Mouse (Mus musculus) megakaryocyte, adult 5-6 weeks (primary cell): ENCODE measurements around the gene Npr2. TPM values are rescaled to one million over a fixed set of nuclear protein-coding genes. Genes with fewer than 3 reads are reported as not detected.
"Not testable (repeated sequence)": the region's sequence is repeated elsewhere in the genome, so short reads cannot be mapped to it uniquely, and the experiment has no call there.

Experiments used
- ATAC-seq: 2 replicates; pipeline ENCODE4 v1.8.0; 2016; ENCODE audit warnings: mild to moderate bottlenecking, inconsistent platforms; ENCODE audit not compliant: poor library complexity, severe bottlenecking
- total RNA-seq, 2 experiments: library from RNA; stranded (forward) in 1 of 2; stranded (reverse) in 1 of 2; fragments of 153-499, 151-499 nt in 1 of 2; fragments of 221-1000, 200-1000 nt in 1 of 2; gene quantifications; 2 replicates each; pipeline versions ENCODE4 v1.2.3 to v1.2.4; 2015 to 2017

Npr2 gene
- total RNA-seq (2015) = 0.29 and 1.7 TPM in 2 replicates
- 0.33 and 1.3 TPM in 2 replicates for total RNA-seq (2017)

- peak; percentile 13; the same call in 1 of the 2 replicates for ATAC-seq
Observed at GRCm38 (mm10) chr4:43631046-43631955, at the start of gene Npr2. Gene Npr2 (plus strand): TSS chr4:43631935.

- no peak for ATAC-seq
Observed at GRCm38 (mm10) chr4:43582241-43582640, 49.5 kb upstream of the Npr2 start.

GRCm38 (mm10) chr4:43583421-43583820, 48.3 kb upstream of the Npr2 start:
- ATAC-seq = no peak

GRCm38 (mm10) chr4:43584444-43585416, 47.0 kb upstream of the Npr2 start, which contains the start of gene Msmp:
Gene Msmp (minus strand): TSS chr4:43584494.
- no peak for ATAC-seq

GRCm38 (mm10) chr4:43585682-43586081, 46.1 kb upstream of the Npr2 start:
- ATAC-seq = no peak

- no peak for ATAC-seq
Observed at GRCm38 (mm10) chr4:43586411-43586810, 45.3 kb upstream of the Npr2 start.

- ATAC-seq = no peak
Observed at GRCm38 (mm10) chr4:43587681-43588080, 44.1 kb upstream of the Npr2 start.

- no peak for ATAC-seq
Observed at GRCm38 (mm10) chr4:43591543-43591942, 40.2 kb upstream of the Npr2 start.

GRCm38 (mm10) chr4:43591961-43592360, 39.8 kb upstream of the Npr2 start:
- no peak for ATAC-seq

GRCm38 (mm10) chr4:43593453-43593852, 38.3 kb upstream of the Npr2 start:
- ATAC-seq = no peak

- ATAC-seq = not testable (repeated sequence)
Observed at GRCm38 (mm10) chr4:43596597-43596996, 35.1 kb upstream of the Npr2 start.

- no peak for ATAC-seq
Observed at GRCm38 (mm10) chr4:43598200-43598599, 33.5 kb upstream of the Npr2 start.

GRCm38 (mm10) chr4:43598650-43599380, 32.9 kb upstream of the Npr2 start:
- ATAC-seq = no peak

- ATAC-seq = no peak
Observed at GRCm38 (mm10) chr4:43600195-43600934, 31.4 kb upstream of the Npr2 start.

GRCm38 (mm10) chr4:43604099-43604498, 27.6 kb upstream of the Npr2 start:
- no peak for ATAC-seq

- peak; percentile 97 for ATAC-seq
Observed at GRCm38 (mm10) chr4:43604751-43605685, 26.7 kb upstream of the Npr2 start.

GRCm38 (mm10) chr4:43612534-43612933, 19.2 kb upstream of the Npr2 start:
- ATAC-seq = peak; percentile 57

- peak; percentile 84 for ATAC-seq
Observed at GRCm38 (mm10) chr4:43613060-43613730, 18.5 kb upstream of the Npr2 start.
